Mouse (Mus musculus) hindbrain, embryonic 16.5 days (tissue): ENCODE data around the gene Il12rb1. TPM values are rescaled to one million over a fixed set of nuclear protein-coding genes. Genes with fewer than 3 reads are reported as not detected.
A peak's percentile ranks its signal among the peaks of the same experiment; 100 is the strongest.

Experiments
- ATAC-seq: fragments of 200-750 bp; cut with Nextera tagmentation; 2 replicates; pipeline ENCODE4 v1.8.0; 2017; ENCODE audit warnings: moderate TSS enrichment, moderate library complexity
- H3K27ac ChIP-seq: fragments of 300-500 bp; sonication (generic); 2 replicates; pipeline ENCODE4 v1.5.1; 2014; ENCODE audit warnings: low read depth, mild to moderate bottlenecking, control low read depth, low read length, moderate library complexity
- H3K27me3 ChIP-seq: fragments of 300-500 bp; sonication (generic); replicated peaks from 2 replicates; pipeline ENCODE4 v1.6.1; 2014; ENCODE audit warnings: low read length; ENCODE audit not compliant: control insufficient read depth, insufficient read depth
- H3K36me3 ChIP-seq: fragments of 300-500 bp; sonication (generic); 2 replicates; pipeline ENCODE4 v1.6.1; 2014; ENCODE audit warnings: mild to moderate bottlenecking, low read length, moderate library complexity, mixed read lengths; ENCODE audit not compliant: control insufficient read depth, insufficient read depth
- H3K4me1 ChIP-seq: fragments of 300-500 bp; sonication (generic); 2 replicates; pipeline ENCODE4 v1.6.1; 2014; ENCODE audit warnings: low read depth, low read length; ENCODE audit not compliant: control insufficient read depth, insufficient read depth
- H3K4me2 ChIP-seq: fragments of 300-500 bp; sonication (generic); 2 replicates; pipeline ENCODE4 v1.6.1; 2014; ENCODE audit warnings: mild to moderate bottlenecking, low read length, control low read depth, moderate library complexity
- H3K4me3 ChIP-seq: fragments of 300-500 bp; sonication (generic); 2 replicates; pipeline ENCODE4 v1.5.1; 2014; ENCODE audit warnings: mild to moderate bottlenecking, low read length, control low read depth, moderate library complexity
- H3K9ac ChIP-seq: fragments of 300-500 bp; sonication (generic); 2 replicates; pipeline ENCODE4 v1.6.1; 2014; ENCODE audit warnings: low read depth, mild to moderate bottlenecking, control low read depth, low read length, moderate library complexity
- H3K9me3 ChIP-seq: fragments of 300-500 bp; sonication (generic); 2 replicates; pipeline ENCODE4 v1.6.1; 2014; ENCODE audit warnings: mild to moderate bottlenecking, low read length, moderate library complexity; ENCODE audit not compliant: control insufficient read depth
- WGBS: fragments of 180-500 bp; shearing (Covaris S2); extraction: QIAGEN DNeasy Blood & Tissue Kit; methylation state at CpG from one replicate; pipeline ENCODE4 v1.1.7; 2014; 5-methylcytosine and 5-hydroxymethylcytosine counted together
- polyA plus RNA-seq: library from polyadenylated mRNA; unstranded; fragments of >200 nt; fragmentation: Nextera tagmentation; extraction: Ambion mirVana; gene quantifications from 2 replicates; pipeline ENCODE4 v1.2.1, GENCODE M21; 2015

Il12rb1 gene
- polyA plus RNA-seq, 1 experiment from 2014 or later = 0.14 TPM

DNA sequence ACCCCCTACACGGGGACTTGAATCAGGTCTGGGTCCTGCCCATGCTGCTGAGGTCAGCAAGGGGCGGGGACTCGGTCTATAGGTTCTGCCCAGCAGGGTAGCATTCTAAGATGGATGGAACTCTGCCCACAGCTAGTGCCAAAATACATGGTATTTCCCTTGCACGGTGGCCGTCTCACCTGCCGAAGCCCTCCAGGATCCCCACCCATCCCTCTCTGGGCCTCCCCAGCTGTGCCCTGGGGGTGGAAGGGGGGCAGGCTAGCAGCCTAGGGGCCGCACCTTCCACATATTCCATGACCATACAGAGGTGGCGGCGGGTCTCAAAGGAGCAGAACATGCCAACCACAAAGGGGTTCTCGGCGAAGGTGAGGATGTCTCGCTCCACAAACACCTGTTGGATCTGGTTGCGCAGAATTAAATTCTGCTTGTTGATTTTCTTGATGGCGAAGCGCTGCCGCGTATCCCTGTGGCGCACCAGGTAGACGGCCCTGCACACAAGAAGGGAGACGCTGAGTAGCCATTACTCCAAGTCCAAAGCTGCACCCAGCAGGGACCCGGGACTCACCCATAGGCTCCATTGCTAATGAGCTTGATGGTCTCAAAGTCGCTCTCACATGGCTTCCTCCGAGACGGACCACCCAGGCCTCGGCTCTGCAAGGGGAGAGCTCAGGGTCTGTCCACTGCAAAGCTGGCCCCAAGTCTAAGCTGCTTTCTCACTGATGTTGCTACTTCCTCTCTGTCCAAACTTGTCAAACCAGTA, 21.8 kb upstream of the Il12rb1 start:
- Histone ChIP-seq H3K4me2 (no peak overlapping the region), H3K4me3 (no peak overlapping the region), H3K9me3 (no peaks in the 10 kb centered on the region), H3K27ac (no peak overlapping the region), H3K4me1 (peaks cover 10% of the 10 kb centered on the region), H3K27me3 (no peaks in the 10 kb centered on the region), H3K9ac (no peak overlapping the region), H3K36me3 (peaks cover 42% of the 10 kb centered on the region)
- no peak for ATAC-seq
- WGBS = 91% methylated on average over 25 of the region's 25 CpGs

DNA sequence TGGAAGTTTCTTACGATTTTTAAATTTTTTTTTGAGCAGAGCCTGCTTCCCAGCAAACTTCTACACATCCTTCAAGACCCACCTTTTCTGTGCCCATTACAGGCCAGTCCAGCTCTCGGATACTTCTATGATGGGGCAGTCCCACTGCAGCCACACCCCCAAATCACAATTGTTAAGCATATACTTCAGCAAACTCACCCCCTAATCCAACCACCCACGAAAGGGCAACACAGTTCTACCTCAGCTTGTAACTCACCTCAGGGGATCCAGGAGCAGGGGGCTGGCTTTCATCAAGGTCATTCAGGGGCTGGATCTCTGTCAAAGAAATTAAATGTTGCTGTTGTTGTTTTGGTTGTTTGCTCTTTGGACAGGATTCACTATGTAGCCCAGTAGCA, 21.2 kb upstream of the Il12rb1 start:
- Histone ChIP-seq H3K4me3 (no peak overlapping the region), H3K4me2 (no peak overlapping the region), H3K9me3 (no peaks in the 10 kb centered on the region), H3K36me3 (peaks cover 38% of the 10 kb centered on the region), H3K4me1 (peaks cover 12% of the 10 kb centered on the region), H3K27me3 (no peaks in the 10 kb centered on the region), H3K9ac (no peak overlapping the region), H3K27ac (no peak overlapping the region)
- 93% methylated on average over 3 of the region's 3 CpGs for WGBS
- ATAC-seq = no peak

DNA sequence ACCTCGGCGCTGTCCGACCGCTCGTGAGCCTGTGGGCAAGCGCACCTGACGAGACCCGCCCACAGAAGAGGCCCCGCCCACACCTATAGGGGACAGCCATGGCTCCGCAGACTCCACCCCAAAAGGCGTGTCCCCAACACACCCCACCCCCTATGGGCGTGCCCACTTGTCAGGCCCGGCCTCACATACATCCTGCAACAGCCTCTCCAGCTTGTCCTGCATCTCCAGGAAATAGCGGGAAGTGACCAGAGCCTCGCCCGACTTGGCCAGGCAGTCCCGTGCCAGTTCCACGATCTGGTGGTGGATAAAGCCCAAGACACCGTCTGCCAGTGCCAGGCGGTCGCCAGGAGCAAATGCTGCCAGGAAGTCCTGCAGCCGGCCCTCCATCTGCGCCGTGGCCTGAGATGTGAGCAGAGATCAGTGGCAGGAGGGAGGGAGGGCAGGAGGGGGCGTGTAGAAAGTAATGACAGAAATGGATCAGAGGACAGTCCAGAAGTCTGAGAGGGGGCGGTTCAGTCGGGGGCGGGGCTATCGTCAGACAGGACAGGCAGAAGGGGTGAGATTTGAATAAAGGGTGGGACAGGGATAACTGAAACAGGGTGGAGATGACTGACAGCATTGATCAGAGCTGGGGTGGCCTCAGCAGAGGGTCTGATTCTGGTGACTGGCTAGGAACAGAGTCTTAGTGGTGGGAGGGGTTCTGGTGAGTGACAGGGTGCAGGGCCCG, 20.1 kb upstream of the Il12rb1 start:
- no peak for ATAC-seq
- peak overlapping the region; percentile 16; the same call in 1 of the 2 replicates for H3K4me2 ChIP-seq
- peak overlapping the region; percentile 14; the same call in 1 of the 2 replicates for H3K4me3 ChIP-seq
- H3K9me3 ChIP-seq = no peaks in the 10 kb centered on the region
- no peaks in the 10 kb centered on the region for H3K27me3 ChIP-seq
- no peak overlapping the region for H3K27ac ChIP-seq
- WGBS = 24% methylated on average over 28 of the region's 30 CpGs
- 0 out of 2 replicates have a peak overlapping the region, but pooled peaks have one; percentile 28 for H3K9ac ChIP-seq
- peaks cover 34% of the 10 kb centered on the region for H3K36me3 ChIP-seq
- H3K4me1 ChIP-seq = peaks cover 18% of the 10 kb centered on the region

DNA sequence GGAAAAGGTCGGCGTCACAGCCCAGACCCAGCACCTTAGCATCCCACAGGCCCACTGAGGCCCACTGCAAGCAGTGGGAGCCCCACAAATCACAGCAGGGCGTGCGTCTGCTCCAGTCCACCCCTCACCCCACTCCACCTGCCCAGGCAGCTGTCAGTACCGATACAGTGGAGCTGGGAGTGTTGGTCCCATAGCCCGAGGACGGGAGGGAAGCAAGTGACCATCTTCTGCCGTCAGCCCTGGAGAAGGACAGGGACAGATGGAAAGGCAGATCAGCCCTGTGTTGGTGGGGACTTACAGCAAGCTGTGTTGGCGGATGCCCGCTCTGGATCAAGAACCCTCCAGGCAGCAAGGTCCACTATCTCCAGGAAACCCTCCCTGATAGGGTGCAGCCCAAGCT, 19.2 kb upstream of the Il12rb1 start:
- Histone ChIP-seq H3K27me3 (no peaks in the 10 kb centered on the region), H3K27ac (0 out of 2 replicates have a peak overlapping the region, but pooled peaks have one; percentile 11), H3K4me3 (no peak overlapping the region), H3K9ac (no peak overlapping the region), H3K36me3 (peaks cover 26% of the 10 kb centered on the region), H3K9me3 (no peaks in the 10 kb centered on the region), H3K4me2 (no peak overlapping the region), H3K4me1 (peaks cover 20% of the 10 kb centered on the region)
- WGBS = 81% methylated on average over 10 of the region's 10 CpGs
- ATAC-seq = no peak

DNA sequence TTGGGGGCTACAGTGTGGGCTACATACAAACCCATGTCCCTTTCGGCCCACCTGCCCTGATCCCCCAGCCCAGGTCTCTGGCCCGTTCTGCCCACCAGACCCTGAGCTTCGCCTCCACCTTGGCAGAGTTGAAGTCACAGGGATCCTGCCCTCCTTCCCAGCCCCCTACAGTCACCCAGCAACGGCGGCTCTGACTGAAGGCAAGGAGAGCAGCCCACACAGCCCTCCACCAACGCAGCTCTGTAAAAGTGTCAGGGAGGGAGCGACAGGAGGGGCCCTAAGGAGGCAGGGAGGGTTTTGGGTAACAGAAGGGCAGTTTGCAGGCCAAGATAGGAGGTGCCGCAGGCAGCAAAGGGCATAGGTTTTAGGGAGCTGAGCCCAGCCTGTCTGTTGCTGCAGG, 17.4 kb upstream of the Il12rb1 start:
- Histone ChIP-seq H3K4me3 (no peak overlapping the region), H3K9ac (peak overlapping the region; percentile 47), H3K27ac (no peak overlapping the region), H3K36me3 (peaks cover 20% of the 10 kb centered on the region), H3K27me3 (no peaks in the 10 kb centered on the region), H3K4me2 (peak overlapping the region; percentile 69), H3K4me1 (peaks cover 20% of the 10 kb centered on the region), H3K9me3 (no peaks in the 10 kb centered on the region)
- WGBS = 60% methylated on average over 8 of the region's 8 CpGs
- no peak for ATAC-seq

DNA sequence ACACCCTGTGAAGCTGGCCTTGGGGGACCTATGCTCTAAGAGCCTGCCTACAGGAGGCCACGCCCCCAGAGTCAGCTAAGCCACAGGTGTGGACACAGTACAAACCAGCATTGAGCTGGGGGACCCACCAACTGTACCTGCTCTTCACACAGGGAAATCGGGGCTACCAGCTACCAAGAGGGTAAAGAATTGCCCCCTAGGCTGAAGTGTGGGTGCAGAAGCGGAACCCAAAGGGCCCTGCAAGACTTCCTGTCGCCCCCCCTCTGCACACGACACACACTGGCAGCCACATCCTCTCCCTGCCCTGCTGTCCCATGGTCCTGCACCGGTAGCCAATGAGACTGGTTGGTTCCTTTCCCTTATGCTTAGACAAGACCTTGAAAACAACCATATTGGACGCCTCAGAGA, 17.0 kb upstream of the Il12rb1 start:
- Histone ChIP-seq H3K9me3 (no peaks in the 10 kb centered on the region), H3K27ac (no peak overlapping the region), H3K4me2 (peak overlapping the region; percentile 69), H3K27me3 (no peaks in the 10 kb centered on the region), H3K4me3 (peak overlapping the region; percentile 67; the same call in 1 of the 2 replicates), H3K36me3 (peaks cover 17% of the 10 kb centered on the region), H3K4me1 (peaks cover 23% of the 10 kb centered on the region), H3K9ac (peak overlapping the region; percentile 48)
- ATAC-seq = no peak
- 80% methylated on average over 7 of the region's 7 CpGs for WGBS

DNA sequence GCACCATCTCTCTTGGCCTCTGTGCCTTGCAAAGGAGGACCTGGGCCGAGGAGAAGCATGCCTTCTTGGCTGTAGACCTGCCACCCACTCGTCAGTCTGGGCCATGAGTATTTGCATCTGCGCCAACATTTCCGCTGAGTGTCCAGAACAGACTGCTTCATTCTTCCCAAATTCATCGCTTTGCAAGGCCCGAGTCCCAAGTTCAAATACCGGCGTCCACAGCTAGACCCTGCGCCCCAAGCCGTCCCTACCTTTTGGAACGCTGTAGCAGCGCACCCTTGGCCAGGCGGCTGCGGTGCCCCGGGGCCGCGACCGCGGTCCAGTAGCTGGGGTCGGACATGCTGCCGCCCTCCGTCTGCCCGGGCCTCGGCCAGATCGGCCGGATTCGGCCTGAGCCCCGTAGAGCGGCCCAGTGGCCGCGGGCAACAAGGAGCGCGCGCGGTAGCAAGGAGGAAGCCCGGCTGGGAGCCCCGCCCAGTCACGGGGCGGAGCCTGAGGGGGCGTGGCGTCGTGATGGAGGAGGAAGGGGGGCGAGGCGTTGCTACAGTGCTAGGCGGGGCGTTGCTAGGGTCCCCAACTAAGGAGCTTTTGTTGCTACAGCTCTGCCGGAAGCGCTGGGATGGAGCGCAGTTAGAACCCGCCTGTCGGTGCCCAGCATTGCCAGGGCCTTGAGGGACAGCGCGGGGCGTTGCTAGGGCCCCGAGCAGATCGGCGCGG, 16.1 kb upstream of the Il12rb1 start:
- peak; percentile 84 for ATAC-seq
- 6% methylated on average over 55 of the region's 58 CpGs for WGBS

DNA sequence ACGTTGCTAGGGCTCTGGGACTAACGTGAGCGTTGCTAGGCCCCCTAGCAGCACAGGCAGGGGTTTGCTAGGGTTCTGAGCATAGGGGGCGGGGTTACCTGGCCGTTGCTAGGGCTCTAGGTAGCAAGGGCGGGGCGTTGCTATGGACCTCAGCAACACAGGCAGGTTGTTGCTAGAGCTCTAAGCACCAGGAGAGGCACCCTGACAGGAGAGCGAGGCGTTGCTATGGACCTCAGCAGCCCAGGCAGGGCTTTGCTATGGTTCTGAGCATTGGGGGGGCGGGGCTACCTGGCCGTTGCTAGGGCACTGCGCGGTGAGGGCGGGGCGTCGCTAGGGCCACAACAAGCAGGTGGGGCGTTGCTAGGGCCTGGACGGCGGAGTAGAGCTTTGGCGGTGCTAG, 15.5 kb upstream of the Il12rb1 start:
- 1% methylated on average over 20 of the region's 20 CpGs for WGBS
- peak; percentile 61; the same call in 1 of the 2 replicates for ATAC-seq
- Histone ChIP-seq H3K4me1 (peaks cover 26% of the 10 kb centered on the region), H3K27me3 (no peaks in the 10 kb centered on the region), H3K4me2 (peak overlapping the region; percentile 69), H3K36me3 (peaks cover 5% of the 10 kb centered on the region; the same call in 1 of the 2 replicates), H3K9ac (peak overlapping the region; percentile 91), H3K27ac (peak overlapping the region; percentile 81), H3K4me3 (peak overlapping the region; percentile 67), H3K9me3 (no peaks in the 10 kb centered on the region)

More for the DNA sequence above, 16.1 kb upstream of the Il12rb1 start:
- H3K27ac ChIP-seq = peak overlapping the region; percentile 81
- no peaks in the 10 kb centered on the region for H3K27me3 ChIP-seq
- H3K36me3 ChIP-seq = peaks cover 9% of the 10 kb centered on the region; the same call in 1 of the 2 replicates
- peak overlapping the region; percentile 91 for H3K9ac ChIP-seq
- peak overlapping the region; percentile 69 for H3K4me2 ChIP-seq
- peaks cover 26% of the 10 kb centered on the region for H3K4me1 ChIP-seq
- no peaks in the 10 kb centered on the region for H3K9me3 ChIP-seq
- H3K4me3 ChIP-seq = peak overlapping the region; percentile 67
